Mouse (Mus musculus) myocyte (in vitro differentiated cells): ENCODE results near the gene Mrpl18. TPM values are rescaled to one million over a fixed set of nuclear protein-coding genes. Genes with fewer than 3 reads are reported as not detected.
"Not testable (repeated sequence)": the region's sequence is repeated elsewhere in the genome, so short reads cannot be mapped to it uniquely, and the experiment has no call there.

Source experiments
- H3K27me3 ChIP-seq: one replicate; pipeline ENCODE4 v1.6.1; 2011; ENCODE audit not compliant: control insufficient read depth, insufficient read depth, insufficient read length
- H3K36me3 ChIP-seq: one replicate; pipeline ENCODE4 v1.6.1; 2011; ENCODE audit not compliant: control insufficient read depth, insufficient read depth
- H3K4me2 ChIP-seq: one replicate; pipeline ENCODE4 v1.6.1; 2011; ENCODE audit warnings: low read depth, control low read depth
- H3K4me3 ChIP-seq: one replicate; pipeline ENCODE4 v1.5.1; 2011; ENCODE audit warnings: mild to moderate bottlenecking, control low read depth, moderate library complexity
- H3K79me2 ChIP-seq: one replicate; pipeline ENCODE4 v1.6.1; 2011; ENCODE audit not compliant: control insufficient read depth, insufficient read depth
- H3ac ChIP-seq: one replicate; pipeline ENCODE4 v1.6.1; 2011; ENCODE audit not compliant: control insufficient read depth, insufficient read length
- CEBPB ChIP-seq: IDR thresholded peaks from 2 replicates; pipeline ENCODE4 v1.6.1; 2011; ENCODE audit warnings: mild to moderate bottlenecking, moderate library complexity; ENCODE audit not compliant: poor library complexity, insufficient read depth, severe bottlenecking
- E2F4 ChIP-seq: IDR thresholded peaks from one replicate; pipeline ENCODE4 v1.6.1; 2011; ENCODE audit warnings: mild to moderate bottlenecking, control low read depth, moderate library complexity; ENCODE audit not compliant: insufficient read depth
- MAX ChIP-seq: IDR thresholded peaks from one replicate; pipeline ENCODE4 v1.6.1; 2011; ENCODE audit warnings: low read depth, mild to moderate bottlenecking, control low read depth
- MYOD1 ChIP-seq, 3 experiments: IDR thresholded peaks; one replicate each; pipeline ENCODE4 v1.6.1; 2011; ENCODE audit warnings: control low read depth in 2 of 3, low read depth in 2 of 3, mild to moderate bottlenecking in 2 of 3, moderate library complexity in 1 of 3; ENCODE audit not compliant: insufficient read length in 2 of 3, control insufficient read depth in 1 of 3
- MYOG ChIP-seq, 3 experiments: IDR thresholded peaks; one replicate each; pipeline ENCODE4 v1.6.1; 2011; ENCODE audit warnings: control low read depth in 2 of 3, low read depth in 2 of 3, mild to moderate bottlenecking in 2 of 3; ENCODE audit not compliant: insufficient read length in 2 of 3, control insufficient read depth in 1 of 3, insufficient read depth in 1 of 3
- POLR2A ChIP-seq: IDR thresholded peaks from one replicate; pipeline ENCODE4 v1.6.1; 2011; ENCODE audit warnings: low read depth, mild to moderate bottlenecking, control low read depth, moderate library complexity; ENCODE audit not compliant: insufficient read length
- POLR2AphosphoS2 ChIP-seq: IDR thresholded peaks from one replicate; pipeline ENCODE4 v1.6.1; 2011; ENCODE audit warnings: low read depth, control low read depth; ENCODE audit not compliant: insufficient read length
- REST ChIP-seq: IDR thresholded peaks from one replicate; pipeline ENCODE4 v1.6.1; 2011; ENCODE audit warnings: mild to moderate bottlenecking, control low read depth, moderate library complexity; ENCODE audit not compliant: insufficient read depth, insufficient read length
- SRF ChIP-seq: IDR thresholded peaks from one replicate; pipeline ENCODE4 v1.6.1; 2011; ENCODE audit warnings: low read depth; ENCODE audit not compliant: control insufficient read depth, insufficient read length
- TCF12 ChIP-seq: IDR thresholded peaks from one replicate; pipeline ENCODE4 v1.6.1; 2011; ENCODE audit warnings: mild to moderate bottlenecking, control low read depth; ENCODE audit not compliant: poor library complexity, insufficient read depth, severe bottlenecking
- TCF3 ChIP-seq: IDR thresholded peaks from one replicate; pipeline ENCODE4 v1.6.1; 2011; ENCODE audit warnings: low read depth, control low read depth; ENCODE audit not compliant: insufficient read length
- USF1 ChIP-seq: IDR thresholded peaks from one replicate; pipeline ENCODE4 v1.6.1; 2011; ENCODE audit warnings: low read depth, mild to moderate bottlenecking, control low read depth, moderate library complexity
- polyA plus RNA-seq: library from polyadenylated mRNA; unstranded; fragments of >200 nt; fragmentation: generic; extraction: Trizol; gene quantifications from one replicate; pipeline ENCODE4 v1.2.1, GENCODE M21; 2012; ENCODE audit warnings: missing spikeins

Gene Mrpl18
- polyA plus RNA-seq, 1 experiment = 64.1 TPM

GRCm38 (mm10) chr17:12949669-12950068 lies 33.5 kb upstream of the Mrpl18 start:
- Histone ChIP-seq H3K4me3 (no peak overlapping the region), H3K79me2 (no peaks in the 10 kb centered on the region), H3ac (no peak overlapping the region), H3K36me3 (peaks cover 56% of the 10 kb centered on the region), H3K27me3 (no peaks in the 10 kb centered on the region), H3K4me2 (no peak overlapping the region)
- no peak for TF ChIP-seq SRF
- TF ChIP-seq USF1 = no peak
- no peak for TF ChIP-seq POLR2A
- TF ChIP-seq MYOD1 (IDR thresholded peaks at IDR 0.05; ENCODE audit: control insufficient read depth in 1 of 3, insufficient read length in 2 of 3, low read depth in 2 of 3) = no peak
- no peak for TF ChIP-seq CEBPB
- TF ChIP-seq TCF3 = no peak
- TF ChIP-seq POLR2AphosphoS2 = no peak
- TF ChIP-seq MAX = no peak
- TF ChIP-seq E2F4 = no peak
- no peak for TF ChIP-seq TCF12
- TF ChIP-seq REST = no peak
- no peak for TF ChIP-seq MYOG (IDR thresholded peaks at IDR 0.05; ENCODE audit: control insufficient read depth in 1 of 3, insufficient read depth in 1 of 3, insufficient read length in 2 of 3, low read depth in 2 of 3)

DNA sequence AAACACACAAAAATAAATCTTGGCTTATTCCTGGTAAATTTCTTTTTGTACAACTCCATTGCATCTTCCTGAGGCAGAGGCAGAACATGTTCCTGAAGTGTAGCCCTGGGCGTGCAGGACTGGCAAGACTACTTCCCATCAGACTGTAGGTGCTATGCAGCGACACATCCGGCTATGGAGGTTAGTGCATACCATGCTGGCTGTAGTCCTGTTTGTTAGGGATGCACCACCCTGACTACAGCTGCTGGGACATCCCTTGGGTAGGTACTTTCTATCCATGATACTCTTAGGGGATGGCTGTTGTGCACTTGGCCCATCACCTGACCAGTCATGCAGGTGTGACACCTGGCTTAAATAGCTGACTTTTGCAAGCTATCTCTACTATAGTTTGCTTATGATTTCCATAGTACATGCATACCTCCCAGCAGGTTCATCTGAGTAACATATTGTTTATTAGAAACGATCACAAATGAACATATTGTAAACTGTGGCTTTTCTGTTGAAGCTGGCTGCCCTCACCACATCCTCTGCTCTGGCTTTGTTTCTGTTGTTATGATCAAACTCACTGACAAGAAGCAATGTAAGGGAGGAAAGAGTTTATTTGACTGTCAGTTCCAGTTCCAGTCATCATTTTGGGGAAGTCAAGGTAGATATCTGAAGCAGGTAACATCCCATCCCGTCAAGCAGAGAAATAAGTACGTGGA lies 26.5 kb upstream of the Mrpl18 start:
- Histone ChIP-seq H3K4me2 (no peak overlapping the region), H3K79me2 (no peaks in the 10 kb centered on the region), H3ac (no peak overlapping the region), H3K27me3 (no peaks in the 10 kb centered on the region), H3K36me3 (peaks cover 22% of the 10 kb centered on the region), H3K4me3 (no peak overlapping the region)
- TF ChIP-seq E2F4 (no peak), CEBPB (no peak), REST (no peak), USF1 (no peak), POLR2AphosphoS2 (peak; percentile 54), MYOG (IDR thresholded peaks at IDR 0.05; ENCODE audit: control insufficient read depth in 1 of 3, insufficient read depth in 1 of 3, insufficient read length in 2 of 3, low read depth in 2 of 3) (no peak), SRF (no peak)

DNA sequence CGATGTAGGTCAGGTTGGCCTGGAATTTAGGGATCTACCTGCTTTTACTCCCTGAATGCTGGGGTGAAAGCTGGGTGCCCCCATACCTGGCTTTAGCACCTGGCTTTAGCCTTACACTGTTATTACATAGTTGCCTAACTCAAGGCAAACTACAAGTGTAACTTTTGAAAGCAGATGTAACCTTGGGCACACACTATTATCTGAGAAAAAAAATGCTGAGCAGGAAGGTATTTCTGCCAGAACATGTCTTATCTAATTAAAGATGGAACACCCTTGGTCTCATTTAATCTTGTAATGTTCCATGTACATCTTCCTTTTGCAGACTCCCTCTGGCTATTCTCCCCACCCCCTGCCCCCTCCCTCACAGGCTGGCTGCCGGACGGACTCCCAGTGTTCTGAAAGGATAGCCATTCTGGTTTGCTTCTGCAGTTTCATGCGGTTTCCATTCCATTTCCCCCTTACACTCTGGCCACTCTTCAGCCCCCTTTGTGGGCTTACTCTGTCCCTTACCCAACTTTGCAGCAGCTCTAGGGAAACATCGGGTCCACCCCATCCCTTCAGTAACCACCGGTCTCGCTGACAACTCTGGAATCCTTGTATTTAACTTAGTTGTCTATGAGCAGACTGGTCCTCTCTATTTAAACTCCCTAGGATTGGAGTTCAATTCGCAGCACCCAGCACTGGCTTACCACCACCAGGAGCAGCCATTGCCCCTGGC lies 25.6 kb upstream of the Mrpl18 start:
- H3ac ChIP-seq = no peak overlapping the region
- H3K4me2 ChIP-seq = no peak overlapping the region
- TF ChIP-seq E2F4 (no peak), CEBPB (no peak), POLR2A (no peak), SRF (no peak), USF1 (no peak), MYOG (IDR thresholded peaks at IDR 0.05; ENCODE audit: control insufficient read depth in 1 of 3, insufficient read depth in 1 of 3, insufficient read length in 2 of 3, low read depth in 2 of 3) (no peak), MAX (no peak), MYOD1 (IDR thresholded peaks at IDR 0.05; ENCODE audit: control insufficient read depth in 1 of 3, insufficient read length in 2 of 3, low read depth in 2 of 3) (no peak), POLR2AphosphoS2 (no peak), REST (no peak), TCF12 (no peak), TCF3 (no peak)
- H3K27me3 ChIP-seq = no peaks in the 10 kb centered on the region
- H3K4me3 ChIP-seq = no peak overlapping the region
- no peaks in the 10 kb centered on the region for H3K79me2 ChIP-seq
- H3K36me3 ChIP-seq = peaks cover 22% of the 10 kb centered on the region

DNA sequence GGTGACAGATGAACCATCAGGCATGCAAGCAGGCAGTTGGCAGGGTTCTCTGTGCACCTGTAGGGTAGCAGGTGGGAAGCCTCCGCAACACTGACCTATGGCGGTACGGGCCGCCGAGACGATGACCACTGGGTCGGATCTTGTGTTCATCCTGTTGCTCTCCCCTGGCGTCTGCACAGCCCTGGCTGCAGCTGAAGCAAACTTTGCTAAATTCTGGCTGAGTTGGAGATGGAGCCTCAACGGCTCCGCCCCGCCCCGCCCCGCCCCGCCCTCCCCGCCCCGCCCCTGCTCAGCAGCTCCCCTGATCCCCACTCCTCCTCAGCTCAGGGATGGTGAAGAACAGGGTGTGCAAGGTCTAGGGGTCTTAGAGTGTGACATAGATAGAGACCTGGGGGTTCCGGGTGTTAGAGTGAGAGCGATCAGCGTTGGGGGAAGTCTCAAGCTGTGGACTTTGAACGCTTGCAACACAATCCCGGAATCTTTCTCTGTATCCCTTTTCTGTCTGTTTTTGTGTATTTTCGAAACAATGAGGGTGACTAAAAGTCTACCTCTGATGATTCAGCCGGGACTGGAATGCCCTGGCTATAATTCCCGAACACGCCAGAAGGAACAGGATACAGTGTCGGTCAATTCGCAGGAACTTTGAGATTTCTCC lies 24.1 kb upstream of the Mrpl18 start, which contains the start of gene Acat3:
Acat3 (minus strand) TSS at position 450 of the 655 bp plus-strand sequence.
- TF ChIP-seq MYOD1 (IDR thresholded peaks at IDR 0.05; ENCODE audit: control insufficient read depth in 1 of 3, insufficient read length in 2 of 3, low read depth in 2 of 3) (peak in 1 of 3 experiments; percentile 4), MYOG (IDR thresholded peaks at IDR 0.05; ENCODE audit: control insufficient read depth in 1 of 3, insufficient read depth in 1 of 3, insufficient read length in 2 of 3, low read depth in 2 of 3) (peak in 1 of 3 experiments; percentile 48), MAX (no peak)

GRCm38 (mm10) chr17:12939377-12940148 lies 23.4 kb upstream of the Mrpl18 start:
- Histone ChIP-seq H3K4me3 (peak overlapping the region; percentile 12), H3K36me3 (peaks cover 12% of the 10 kb centered on the region), H3K4me2 (peak overlapping the region; percentile 91)
- H3K27me3 ChIP-seq, H3ac ChIP-seq, H3K79me2 ChIP-seq: not testable (repeated sequence)

More for the DNA sequence above, 24.1 kb upstream of the Mrpl18 start, which contains the start of gene Acat3:
- H3K27me3 ChIP-seq = no peaks in the 10 kb centered on the region
- H3K4me2 ChIP-seq = peak within 1 kb of the TSS; percentile 91
- H3K36me3 ChIP-seq = peaks cover 14% of the 10 kb centered on the region
- no peak within 1 kb of the TSS for H3ac ChIP-seq
- H3K4me3 ChIP-seq = peak within 1 kb of the TSS; percentile 12
- H3K79me2 ChIP-seq = no peaks in the 10 kb centered on the region
